In the genomic region with DNA sequence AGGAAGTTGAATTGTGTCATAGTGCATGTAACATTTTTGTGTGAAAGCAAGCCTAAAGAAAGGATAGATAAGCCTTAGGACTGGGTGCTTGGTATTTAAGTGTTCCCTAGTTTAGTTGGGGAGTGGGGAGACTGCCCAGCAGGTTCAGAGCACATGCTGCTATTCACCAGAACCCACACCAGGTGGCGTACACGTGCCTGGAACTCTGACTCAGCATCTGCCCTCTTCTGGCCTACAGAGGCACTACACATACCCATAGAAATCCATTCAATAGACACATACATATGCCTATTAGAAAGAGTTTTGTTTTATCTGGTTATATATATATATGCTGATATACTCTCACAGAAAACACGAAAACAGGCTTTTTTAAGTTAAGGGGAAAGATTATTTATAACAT, we compare ENCODE assay signal across 10 mouse cellular contexts. TPM values are rescaled to one million over a fixed set of nuclear protein-coding genes. Genes with fewer than 3 reads are reported as not detected.
DNase-seq lines count a peak whose midpoint lies in the region; ATAC-seq and TF ChIP-seq lines count a peak whose summit lies in the region.
"Had no signal": no experiment of that assay in that cellular context is flagged by ENCODE, and none has a peak within 500 bp of the region (broad histone marks: within the 10 kb centered on the region; RNA-seq: fewer than 3 reads in every experiment).

No protein-coding gene starts in this region.

- H3K36me3 ChIP-seq in forebrain, embryonic 14.5 days (ENCODE audit: control insufficient read depth, insufficient read depth, low read length), result peaks cover 76% of the 10 kb centered on the region
- peaks cover 69% of the 10 kb centered on the region for H3K36me3 ChIP-seq in forebrain, embryonic 12.5 days (replicated peaks)
- H3K36me3 ChIP-seq in spleen, adult 2 months (ENCODE audit: control insufficient read depth, insufficient read depth, low read length), result peaks cover 27% of the 10 kb centered on the region

- H3K4me3 ChIP-seq in forebrain, embryonic 14.5 days (ENCODE audit: low read depth, low read length), result no peak overlapping the region
- H3K4me3 ChIP-seq in forebrain, embryonic 12.5 days (replicated peaks), result no peak overlapping the region
- H3K4me3 ChIP-seq in spleen, adult 2 months (ENCODE audit: extremely low read depth, insufficient read depth, insufficient read length), result no peak overlapping the region
- H3K4me3 ChIP-seq: embryonic facial prominence, embryonic 12.5 days; neural tube, embryonic 12.5 days had no signal

- H3K27me3 ChIP-seq in forebrain, embryonic 14.5 days (replicated peaks; ENCODE audit: control insufficient read depth, insufficient read depth, low read length), result no peaks in the 10 kb centered on the region
- H3K27me3 ChIP-seq in forebrain, embryonic 12.5 days, result no peaks in the 10 kb centered on the region
- no peaks in the 10 kb centered on the region for H3K27me3 ChIP-seq in spleen, adult 2 months (ENCODE audit: control insufficient read depth, insufficient read depth, low read length)
- H3K27me3 ChIP-seq: embryonic facial prominence, embryonic 12.5 days; neural tube, embryonic 12.5 days had no signal

- no peaks in the 10 kb centered on the region for H3K4me1 ChIP-seq in forebrain, embryonic 14.5 days (ENCODE audit: control insufficient read depth, insufficient read depth, low read length)
- H3K4me1 ChIP-seq in forebrain, embryonic 12.5 days, result no peaks in the 10 kb centered on the region
- no peaks in the 10 kb centered on the region for H3K4me1 ChIP-seq in spleen, adult 2 months (ENCODE audit: control insufficient read depth, insufficient read depth, insufficient read length)
- H3K4me1 ChIP-seq: embryonic facial prominence, embryonic 12.5 days; neural tube, embryonic 12.5 days had no signal

- ATAC-seq in forebrain, embryonic 14.5 days, result no peak
- ATAC-seq in forebrain, embryonic 12.5 days (ENCODE audit: low FRiP score), result no peak

- H3K9me3 ChIP-seq in forebrain, embryonic 14.5 days (replicated peaks; ENCODE audit: control insufficient read depth, low read length), result no peaks in the 10 kb centered on the region
- H3K9me3 ChIP-seq in forebrain, embryonic 12.5 days, result no peaks in the 10 kb centered on the region
- H3K9me3 ChIP-seq: embryonic facial prominence, embryonic 12.5 days; neural tube, embryonic 12.5 days had no signal

- WGBS in forebrain, embryonic 14.5 days, result 35% methylated on average over 3 of the region's 3 CpGs
- 31% methylated on average over 3 of the region's 3 CpGs for WGBS in forebrain, embryonic 12.5 days
- 34% methylated on average over 3 of the region's 3 CpGs for WGBS in spleen, adult 2 months

- peak; percentile 55 for DNase-seq in forebrain, embryonic 14.5 days (ENCODE audit: low spot score)
- peak; percentile 81 to 85 for DNase-seq in B cell, adult 2 months
- DNase-seq in adrenal gland, adult 8-10 months, result peak; percentile 35
- DNase-seq in frontal cortex, adult 2 months (ENCODE audit: extremely low spot score in 1 of 2, low spot score in 1 of 2), result peak; percentile 20 to 74
- peak; percentile 13 to 74 for DNase-seq in layer of hippocampus, adult 18-20 months (ENCODE audit: low spot score in 2 of 2)
- peak; percentile 55 to 81 for DNase-seq in lung, postnatal 4 days
- peak; percentile 55 to 65 for DNase-seq in spleen, adult 2 months (ENCODE audit: low read depth in 1 of 2, low spot score in 2 of 2)

- no peak overlapping the region for H3K4me2 ChIP-seq in forebrain, embryonic 14.5 days (ENCODE audit: low read length)
- H3K4me2 ChIP-seq in forebrain, embryonic 12.5 days, result no peak overlapping the region
- H3K4me2 ChIP-seq: embryonic facial prominence, embryonic 12.5 days; neural tube, embryonic 12.5 days had no signal

- H3K9ac ChIP-seq in forebrain, embryonic 14.5 days (ENCODE audit: low read length), result no peak overlapping the region
- no peak overlapping the region for H3K9ac ChIP-seq in forebrain, embryonic 12.5 days
- H3K9ac ChIP-seq: embryonic facial prominence, embryonic 12.5 days; neural tube, embryonic 12.5 days had no signal

- TF ChIP-seq CTCF in spleen, adult 2 months (IDR thresholded peaks at IDR 0.05; ENCODE audit: extremely low read depth, insufficient read depth, insufficient read length, insufficient replicate concordance), result peak; percentile 98; the same call in 1 of the 2 replicates

- no peak overlapping the region for H3K27ac ChIP-seq in forebrain, embryonic 14.5 days (ENCODE audit: low read depth, low read length)
- H3K27ac ChIP-seq in forebrain, embryonic 12.5 days, result no peak overlapping the region
- H3K27ac ChIP-seq in spleen, adult 2 months (ENCODE audit: insufficient read depth, low read length), result no peak overlapping the region
- H3K27ac ChIP-seq: embryonic facial prominence, embryonic 12.5 days; neural tube, embryonic 12.5 days had no signal

- no peak for TF ChIP-seq POLR2A in spleen, adult 2 months (IDR thresholded peaks at IDR 0.05; ENCODE audit: low read depth, low read length)

RNA-seq across cellular contexts. Expression of a gene that starts 23.2 kb away (rescaled TPM):
- 4.6 TPM in 2 replicates for polyA plus RNA-seq in forebrain, embryonic 14.5 days (2014; fragmentation: Nextera tagmentation; extraction: Ambion mirVana)
- 10.9 and 11.3 TPM in 2 replicates for polyA plus RNA-seq in forebrain, embryonic 12.5 days (2016; fragmentation: Nextera tagmentation; extraction: Ambion mirVana)
- total RNA-seq in adrenal gland, adult 8-10 months (2022), result 1 to 10 TPM; 3.7 to 7.3 (median 5.6) TPM
- polyA plus RNA-seq in frontal cortex, adult 2 months (2012; rRNA removed), result 6.7 and 8.0 TPM in 2 replicates
- 1 to 10 TPM; 6.0 to 6.7 TPM for total RNA-seq in layer of hippocampus, adult 18-20 months (2021)
- polyA plus RNA-seq in spleen, adult 2 months (2012; rRNA removed), result 1.3 and 1.6 TPM in 2 replicates

RNA-seq across cellular contexts. Expression of a gene that starts 36.2 kb away (rescaled TPM):
- 53.6 and 64.0 TPM in 2 replicates for polyA plus RNA-seq in forebrain, embryonic 14.5 days (2014; fragmentation: Nextera tagmentation; extraction: Ambion mirVana)
- 55.2 and 61.0 TPM in 2 replicates for polyA plus RNA-seq in forebrain, embryonic 12.5 days (2016; fragmentation: Nextera tagmentation; extraction: Ambion mirVana)
- total RNA-seq in adrenal gland, adult 8-10 months (2022), result 100 to 1,000 TPM in 1 of 4 experiments, 10 to 100 TPM in 3; 56.2 to 101 (median 72.2) TPM
- polyA plus RNA-seq in frontal cortex, adult 2 months (2012; rRNA removed), result 92.8 and 114 TPM in 2 replicates
- total RNA-seq in layer of hippocampus, adult 18-20 months (2021), result 10 to 100 TPM; 57.2 to 58.5 TPM
- polyA plus RNA-seq in spleen, adult 2 months (2012; rRNA removed), result 16.4 and 21.0 TPM in 2 replicates
